In the genomic region with DNA sequence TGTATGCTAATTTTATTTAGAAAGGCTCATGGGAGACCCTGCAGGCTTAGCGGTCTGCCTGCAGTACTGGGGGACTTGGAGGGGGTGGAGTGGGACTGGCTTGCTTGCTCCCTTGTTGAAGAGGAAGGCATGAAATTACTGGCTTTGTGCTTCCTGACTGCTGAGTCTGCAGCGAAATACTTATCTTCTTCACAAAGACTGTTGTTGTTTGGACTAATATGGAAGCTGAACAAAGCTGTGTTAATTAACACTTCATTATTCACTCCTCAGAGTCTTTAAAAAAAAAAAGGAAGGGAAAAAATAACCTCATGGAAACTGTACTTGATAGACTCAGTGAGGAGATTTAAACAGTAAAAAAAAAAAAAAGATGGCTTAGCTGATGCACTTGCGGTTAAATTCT, we compare ENCODE assay signal across 9 mouse cellular contexts. TPM values are rescaled to one million over a fixed set of nuclear protein-coding genes. Genes with fewer than 3 reads are reported as not detected.
DNase-seq lines count a peak whose midpoint lies in the region; ATAC-seq and TF ChIP-seq lines count a peak whose summit lies in the region.
"Had no signal": no experiment of that assay in that cellular context is flagged by ENCODE, and none has a peak within 500 bp of the region (broad histone marks: within the 10 kb centered on the region; RNA-seq: fewer than 3 reads in every experiment).

No protein-coding gene starts in this region.

- peaks cover 13% of the 10 kb centered on the region for H3K4me1 ChIP-seq in forebrain, embryonic 16.5 days (replicated peaks; ENCODE audit: control insufficient read depth, insufficient read depth, low read length)
- H3K4me1 ChIP-seq in midbrain, embryonic 14.5 days (ENCODE audit: control insufficient read depth, insufficient read depth, low read length): peaks cover 22% of the 10 kb centered on the region

- H3K4me3 ChIP-seq in left cerebral cortex, adult 2 months: no peak overlapping the region
- H3K4me3 ChIP-seq in forebrain, embryonic 16.5 days (replicated peaks; ENCODE audit: low read length): no peak overlapping the region
- no peak overlapping the region for H3K4me3 ChIP-seq in midbrain, embryonic 14.5 days (replicated peaks; ENCODE audit: low read depth, low read length)

- WGBS in forebrain, embryonic 16.5 days: 14% methylated on average over 3 of the region's 3 CpGs
- WGBS in midbrain, embryonic 14.5 days: 10% methylated on average over 3 of the region's 3 CpGs

- H3K4me2 ChIP-seq in forebrain, embryonic 16.5 days (ENCODE audit: low read length): no peak overlapping the region
- peak overlapping the region; percentile 2; the same call in 1 of the 2 replicates for H3K4me2 ChIP-seq in midbrain, embryonic 14.5 days (ENCODE audit: low read length)

- no peaks in the 10 kb centered on the region for H3K27me3 ChIP-seq in forebrain, embryonic 16.5 days (replicated peaks; ENCODE audit: control insufficient read depth, insufficient read depth, low read length)
- H3K27me3 ChIP-seq in midbrain, embryonic 14.5 days (ENCODE audit: control insufficient read depth, insufficient read depth, low read length): no peaks in the 10 kb centered on the region; the same call in 1 of the 2 replicates
- H3K27me3 ChIP-seq: Patski had no signal

- ATAC-seq in forebrain, embryonic 16.5 days: peak; percentile 88
- peak; percentile 79 for ATAC-seq in midbrain, embryonic 14.5 days (ENCODE audit: low FRiP score, low TSS enrichment)
- ATAC-seq: Patski had no signal

- intact Hi-C loops in left cerebral cortex, adult 2 months (cut with DNase I): loop anchor here (10.0 kb wide), 1 partner anchor 266 kb away; a partner anchor contains a TSS

- no peak for DNase-seq in left cerebral cortex, adult 2 months (ENCODE audit: extremely low spot score in 1 of 2, low spot score in 2 of 2)
- no peak for DNase-seq in left cerebral cortex, adult 8-10 months (ENCODE audit: low spot score in 2 of 2)
- peak; percentile 34 for DNase-seq in embryo, embryonic 11 days
- DNase-seq in midbrain, embryonic 14.5 days: peak; percentile 72
- no peak for DNase-seq in c-Kit-positive CD71-positive TER-119-positive erythroid progenitor cells, embryonic 14.5 days (ENCODE audit: low spot score)
- no peak for DNase-seq in layer of hippocampus, adult 8-10 months (ENCODE audit: low spot score in 2 of 2)

- no peaks in the 10 kb centered on the region for H3K9me3 ChIP-seq in forebrain, embryonic 16.5 days (ENCODE audit: control insufficient read depth, low read length)
- H3K9me3 ChIP-seq in midbrain, embryonic 14.5 days (ENCODE audit: control insufficient read depth, low read length): no peaks in the 10 kb centered on the region
- H3K9me3 ChIP-seq: limb, embryonic 10.5 days had no signal

- H3K36me3 ChIP-seq in forebrain, embryonic 16.5 days (ENCODE audit: control insufficient read depth, insufficient read depth): no peaks in the 10 kb centered on the region
- H3K36me3 ChIP-seq in midbrain, embryonic 14.5 days (ENCODE audit: control insufficient read depth, insufficient read depth, low read length): no peaks in the 10 kb centered on the region
- H3K36me3 ChIP-seq: limb, embryonic 10.5 days had no signal

- H3K9ac ChIP-seq in forebrain, embryonic 16.5 days (replicated peaks; ENCODE audit: low read depth, low read length): no peak overlapping the region
- H3K9ac ChIP-seq in midbrain, embryonic 14.5 days (replicated peaks; ENCODE audit: low read length): no peak overlapping the region

- TF ChIP-seq CTCF in left cerebral cortex, adult 2 months (IDR thresholded peaks at IDR 0.05): no peak

- H3K27ac ChIP-seq in left cerebral cortex, adult 2 months: peak overlapping the region; percentile 84; the same call in 1 of the 2 replicates
- H3K27ac ChIP-seq in forebrain, embryonic 16.5 days (ENCODE audit: low read length): peak overlapping the region; percentile 41; the same call in 1 of the 2 replicates
- peak overlapping the region; percentile 2; the same call in 1 of the 2 replicates for H3K27ac ChIP-seq in midbrain, embryonic 14.5 days (replicated peaks; ENCODE audit: low read depth, low read length)

RNA-seq across cellular contexts. Expression of a gene that starts 1.1 kb away (rescaled TPM):
- total RNA-seq in left cerebral cortex, adult 2 months (2021): 1 to 10 TPM; 1.7 to 1.8 TPM
- 1 to 10 TPM; 1.8 to 3.5 (median 2.9) TPM for total RNA-seq in left cerebral cortex, adult 8-10 months (2022)
- 0.49 and 1.6 TPM in 2 replicates for polyA plus RNA-seq in forebrain, embryonic 16.5 days (2015; fragmentation: Nextera tagmentation; extraction: Ambion mirVana)
- 1.1 and 1.3 TPM in 2 replicates for polyA plus RNA-seq in midbrain, embryonic 14.5 days (2014; fragmentation: Nextera tagmentation; extraction: Ambion mirVana)
- 1 to 10 TPM; 1.8 to 3.6 (median 2.3) TPM for total RNA-seq in layer of hippocampus, adult 8-10 months (2022)
- polyA plus RNA-seq: Patski had no signal

Comparison
In these comparisons a context has a peak if more than half of its experiments do, and no peak if none do; other contexts are left out.
1. DNase-seq: peak in embryo, embryonic 11 days (single experiment) and midbrain, embryonic 14.5 days (single experiment); none in left cerebral cortex, adult 2 months (0 of 2), left cerebral cortex, adult 8-10 months (0 of 2), c-Kit-positive CD71-positive TER-119-positive erythroid progenitor cells, embryonic 14.5 days (single experiment) and layer of hippocampus, adult 8-10 months (0 of 2).
2. H3K27ac ChIP-seq: peak in every context shown above with its lines; median percentile 84 in left cerebral cortex, adult 2 months; 41 in forebrain, embryonic 16.5 days; 2 in midbrain, embryonic 14.5 days.